Mouse (Mus musculus): ENCODE results near the gene Col13a1.

GRCm38 (mm10) chr10:61976987-61977386 is 1.9 kb downstream of the Col13a1 start:
- TF ChIP-seq CTCF (IDR thresholded peaks at IDR 0.05; ENCODE audit: low read depth) = peak; percentile 40
- no peak for TF ChIP-seq EP300 (IDR thresholded peaks at IDR 0.05; ENCODE audit: low read depth)
